7 mouse cellular contexts compared by ENCODE assay signal in the genomic region with DNA sequence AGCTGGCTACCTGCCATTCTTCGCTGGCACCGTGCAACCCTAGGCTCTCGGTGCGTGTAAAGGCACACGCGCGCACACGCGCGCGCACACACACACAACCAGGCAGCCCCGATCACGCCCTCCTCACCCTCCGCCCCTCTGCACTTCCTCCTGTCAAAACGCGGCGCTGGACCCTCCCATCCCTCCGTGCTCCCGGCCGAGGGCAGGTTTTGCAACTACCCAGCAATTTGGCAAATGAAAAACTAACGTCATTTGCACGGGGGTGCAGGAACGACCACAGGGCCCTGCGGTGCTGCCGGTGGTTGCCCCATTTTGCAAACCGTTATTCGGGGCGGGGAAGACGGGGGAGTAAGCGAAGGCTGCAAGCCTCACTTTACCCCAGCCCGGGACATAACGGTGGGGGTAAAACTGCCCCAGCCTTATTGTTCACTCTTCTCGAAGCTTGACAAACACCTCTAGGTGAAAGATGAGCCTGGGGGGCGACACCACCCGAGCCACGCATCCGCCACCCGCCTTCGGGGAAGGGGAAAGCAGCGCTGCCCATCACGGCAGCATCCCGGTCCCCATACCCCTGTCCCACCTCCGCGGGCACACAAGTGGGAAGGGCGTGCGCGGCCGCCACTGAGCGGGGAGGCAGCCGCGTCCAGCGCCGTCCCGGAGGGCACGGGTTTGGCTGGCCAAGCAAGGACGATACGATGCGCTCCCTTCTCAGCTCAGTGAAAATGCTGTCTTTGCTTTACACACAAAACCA. TPM values are rescaled to one million over a fixed set of nuclear protein-coding genes. Genes with fewer than 3 reads are reported as not detected.
A peak's percentile ranks its signal among the peaks of the same experiment; 100 is the strongest.
DNase-seq lines count a peak whose midpoint lies in the region; ATAC-seq lines count a peak whose summit lies in the region.

No protein-coding gene starts in this region.

- peaks cover 15% of the 10 kb centered on the region for H3K4me1 ChIP-seq in intestine, embryonic 16.5 days (ENCODE audit: control insufficient read depth, insufficient read depth, low read length)
- H3K4me1 ChIP-seq in limb, embryonic 11.5 days (ENCODE audit: control insufficient read depth, insufficient read depth, low read length), result no peaks in the 10 kb centered on the region
- H3K4me1 ChIP-seq in midbrain, embryonic 13.5 days (replicated peaks), result peaks cover 38% of the 10 kb centered on the region
- peaks cover 12% of the 10 kb centered on the region; the same call in 1 of the 2 replicates for H3K4me1 ChIP-seq in stomach, embryonic 16.5 days (ENCODE audit: control insufficient read depth, insufficient read depth, low read length)

- H3K9ac ChIP-seq in intestine, embryonic 16.5 days (ENCODE audit: low read depth, low read length), result peak overlapping the region; percentile 81
- peak overlapping the region; percentile 64 for H3K9ac ChIP-seq in limb, embryonic 11.5 days (ENCODE audit: low read length)
- H3K9ac ChIP-seq in midbrain, embryonic 13.5 days (replicated peaks), result peak overlapping the region; percentile 99
- peak overlapping the region; percentile 72 for H3K9ac ChIP-seq in stomach, embryonic 16.5 days (ENCODE audit: low read length)

- peak; percentile 68 to 70 for DNase-seq in adrenal gland, postnatal 36 days
- peak; percentile 80 for DNase-seq in embryo, embryonic 11 days
- DNase-seq in gastrocnemius, postnatal 4 days (ENCODE audit: low spot score in 2 of 2), result peak; percentile 55 to 71
- peak; percentile 73 for DNase-seq in limb, embryonic 11.5 days (ENCODE audit: low spot score)

- WGBS in intestine, embryonic 16.5 days, result under 1% methylated on average over 58 of the region's 58 CpGs
- WGBS in limb, embryonic 11.5 days, result under 1% methylated on average over 58 of the region's 58 CpGs
- under 1% methylated on average over 58 of the region's 58 CpGs for WGBS in midbrain, embryonic 13.5 days
- WGBS in stomach, embryonic 16.5 days, result under 1% methylated on average over 58 of the region's 58 CpGs

- peak; percentile 68 for ATAC-seq in intestine, embryonic 16.5 days
- ATAC-seq in limb, embryonic 11.5 days (ENCODE audit: insufficient number of reproducible peaks, low FRiP score, low TSS enrichment, low read depth), result peak; percentile 68
- peak; percentile 79 for ATAC-seq in midbrain, embryonic 13.5 days
- ATAC-seq in stomach, embryonic 16.5 days (ENCODE audit: insufficient read depth, low FRiP score), result peak; percentile 68

- H3K4me2 ChIP-seq in intestine, embryonic 16.5 days (ENCODE audit: low read depth, low read length), result peak overlapping the region; percentile 84
- peak overlapping the region; percentile 91 for H3K4me2 ChIP-seq in limb, embryonic 11.5 days (ENCODE audit: low read depth, severe bottlenecking)
- H3K4me2 ChIP-seq in midbrain, embryonic 13.5 days (replicated peaks), result peak overlapping the region; percentile 78
- H3K4me2 ChIP-seq in stomach, embryonic 16.5 days (ENCODE audit: low read depth, low read length), result peak overlapping the region; percentile 66

- peak overlapping the region; percentile 83 for H3K27ac ChIP-seq in intestine, embryonic 16.5 days (ENCODE audit: low read length)
- no peak overlapping the region for H3K27ac ChIP-seq in limb, embryonic 11.5 days (replicated peaks; ENCODE audit: low read depth, low read length)
- peak overlapping the region; percentile 99 for H3K27ac ChIP-seq in midbrain, embryonic 13.5 days
- H3K27ac ChIP-seq in stomach, embryonic 16.5 days (ENCODE audit: low read length), result peak overlapping the region; percentile 61

- peak overlapping the region; percentile 77 for H3K4me3 ChIP-seq in intestine, embryonic 16.5 days (ENCODE audit: low read length)
- H3K4me3 ChIP-seq in limb, embryonic 11.5 days (ENCODE audit: low read depth, low read length), result peak overlapping the region; percentile 78
- peak overlapping the region; percentile 99 for H3K4me3 ChIP-seq in midbrain, embryonic 13.5 days (replicated peaks)
- H3K4me3 ChIP-seq in stomach, embryonic 16.5 days (replicated peaks; ENCODE audit: low read length), result peak overlapping the region; percentile 58

- peaks cover 23% of the 10 kb centered on the region for H3K27me3 ChIP-seq in intestine, embryonic 16.5 days (replicated peaks; ENCODE audit: control insufficient read depth, insufficient read depth, low read length)
- H3K27me3 ChIP-seq in limb, embryonic 11.5 days (ENCODE audit: control insufficient read depth, insufficient read depth, low read length), result no peaks in the 10 kb centered on the region
- H3K27me3 ChIP-seq in midbrain, embryonic 13.5 days, result 0 out of 2 replicates have a peak, but pooled peaks cover 3% of the 10 kb centered on the region
- peaks cover 15% of the 10 kb centered on the region; the same call in 1 of the 2 replicates for H3K27me3 ChIP-seq in stomach, embryonic 16.5 days (ENCODE audit: control insufficient read depth, insufficient read depth, low read length)

- H3K36me3 ChIP-seq in intestine, embryonic 16.5 days (ENCODE audit: control insufficient read depth, insufficient read depth, low read length), result no peaks in the 10 kb centered on the region
- no peaks in the 10 kb centered on the region for H3K36me3 ChIP-seq in limb, embryonic 11.5 days (ENCODE audit: control insufficient read depth, insufficient read depth, low read length)
- no peaks in the 10 kb centered on the region for H3K36me3 ChIP-seq in midbrain, embryonic 13.5 days
- H3K36me3 ChIP-seq in stomach, embryonic 16.5 days (ENCODE audit: control insufficient read depth, insufficient read depth, low read length), result no peaks in the 10 kb centered on the region

- H3K9me3 ChIP-seq in intestine, embryonic 16.5 days (ENCODE audit: control insufficient read depth, low read length), result no peaks in the 10 kb centered on the region
- H3K9me3 ChIP-seq in limb, embryonic 11.5 days (ENCODE audit: control insufficient read depth, low read length), result no peaks in the 10 kb centered on the region
- H3K9me3 ChIP-seq in midbrain, embryonic 13.5 days, result no peaks in the 10 kb centered on the region
- no peaks in the 10 kb centered on the region for H3K9me3 ChIP-seq in stomach, embryonic 16.5 days (replicated peaks; ENCODE audit: control insufficient read depth, low read length)

RNA-seq across cellular contexts. Expression of gene Ncam1, which starts 0.7 kb away (rescaled TPM):
- total RNA-seq in adrenal gland, postnatal 36 days (2021), result 10 to 100 TPM; 37.5 to 40.2 TPM
- 100 to 1,000 TPM; 180 to 193 TPM for total RNA-seq in gastrocnemius, postnatal 4 days (2021)
- 61.8 and 65.1 TPM in 2 replicates for polyA plus RNA-seq in intestine, embryonic 16.5 days (2015; fragmentation: Nextera tagmentation; extraction: Ambion mirVana)
- polyA plus RNA-seq in limb, embryonic 11.5 days (2014; fragmentation: Nextera tagmentation; extraction: Ambion mirVana), result 32.9 and 34.2 TPM in 2 replicates
- 432 and 461 TPM in 2 replicates for polyA plus RNA-seq in midbrain, embryonic 13.5 days (2015; fragmentation: Nextera tagmentation; extraction: Ambion mirVana)
- polyA plus RNA-seq in stomach, embryonic 16.5 days (2015; fragmentation: Nextera tagmentation; extraction: Ambion mirVana), result 107 and 114 TPM in 2 replicates
